Mouse (Mus musculus): ENCODE results near the gene Zbtb20.

DNA sequence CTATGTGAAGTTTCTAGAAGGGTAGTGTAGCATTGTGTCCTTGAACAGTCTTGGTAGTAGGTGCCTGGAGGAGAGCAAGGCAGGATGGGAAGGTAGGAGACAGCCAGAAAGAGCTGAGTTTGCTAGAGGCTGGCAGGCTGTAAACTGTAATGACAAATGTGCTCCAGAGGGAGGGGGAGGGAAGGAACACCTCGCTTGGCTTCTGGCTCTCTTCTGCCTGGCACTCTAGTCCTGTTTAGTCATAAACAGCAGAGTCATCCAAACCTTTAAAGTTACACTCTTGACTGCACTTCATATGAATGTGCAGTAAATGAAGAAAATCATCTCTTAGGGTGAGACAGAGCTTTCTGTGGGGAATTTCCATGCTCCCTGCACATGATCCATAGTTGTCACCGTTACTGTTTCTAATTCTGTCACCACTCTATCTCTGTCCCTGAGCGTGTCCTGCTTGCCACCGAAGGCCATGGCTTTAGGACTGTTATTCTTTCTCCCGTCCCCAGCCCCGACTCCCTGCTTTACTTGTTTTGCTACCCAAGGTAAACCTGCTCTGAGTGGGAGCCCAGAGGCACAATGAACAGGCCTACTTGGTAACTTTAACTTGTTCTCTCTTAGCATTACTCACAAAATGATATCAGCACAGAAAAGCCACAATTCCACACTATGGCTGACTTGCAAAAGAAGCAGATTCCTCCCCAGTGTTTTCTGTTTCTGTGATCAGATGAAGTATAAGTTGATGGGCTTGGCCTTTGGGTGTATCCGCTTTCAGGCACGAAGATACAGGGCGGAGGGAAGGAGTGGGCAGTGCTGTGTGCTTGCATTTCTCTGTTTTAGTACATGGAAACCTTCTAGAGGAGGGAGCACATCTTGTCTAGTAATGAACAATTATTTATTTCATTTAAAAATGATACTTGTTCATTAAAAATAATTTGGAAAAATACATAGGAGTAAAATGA, 427.8 kb downstream of the Zbtb20 start:
- TF ChIP-seq EP300 (IDR thresholded peaks at IDR 0.05; ENCODE audit: insufficient read depth, low read depth, low read length): no peak
- TF ChIP-seq CTCF (IDR thresholded peaks at IDR 0.05): peak; percentile 40

All from heart, adult 2 months (tissue).